Mouse (Mus musculus) kidney, postnatal 0 days (tissue): ENCODE results near the gene St7. TPM values are rescaled to one million over a fixed set of nuclear protein-coding genes. Genes with fewer than 3 reads are reported as not detected.

Experiments used
- ATAC-seq: fragments of 200-750 bp; cut with Nextera tagmentation; replicated peaks from 2 replicates; pipeline ENCODE4 v1.8.0; 2017; ENCODE audit warnings: low read depth, moderate number of reproducible peaks, moderate TSS enrichment, moderate library complexity; ENCODE audit not compliant: low FRiP score
- DNase-seq: peaks from one replicate; pipeline ENCODE4 v3.0.0-alpha.2; 2016; ENCODE audit warnings: low spot score
- H3K27ac ChIP-seq: fragments of 300-500 bp; sonication (generic); 2 replicates; pipeline ENCODE4 v1.5.1; 2014; ENCODE audit warnings: mild to moderate bottlenecking
- H3K27me3 ChIP-seq: fragments of 300-500 bp; sonication (generic); 2 replicates; pipeline ENCODE4 v1.6.1; 2014; ENCODE audit warnings: low read length, mixed read lengths; ENCODE audit not compliant: insufficient read depth
- H3K36me3 ChIP-seq: fragments of 300-500 bp; sonication (generic); 2 replicates; pipeline ENCODE4 v1.6.1; 2014; ENCODE audit warnings: low read length, mixed read lengths; ENCODE audit not compliant: insufficient read depth
- H3K4me1 ChIP-seq: fragments of 300-500 bp; sonication (generic); replicated peaks from 2 replicates; pipeline ENCODE4 v1.6.1; 2014; ENCODE audit warnings: antibody characterized with exemption, low read length, mixed read lengths; ENCODE audit not compliant: insufficient read depth
- H3K4me2 ChIP-seq: fragments of 300-500 bp; sonication (generic); 2 replicates; pipeline ENCODE4 v1.6.1; 2014; ENCODE audit warnings: mild to moderate bottlenecking, low read length, moderate library complexity, mixed read lengths
- H3K4me3 ChIP-seq: fragments of 300-500 bp; sonication (generic); replicated peaks from 2 replicates; pipeline ENCODE4 v1.5.1; 2014; ENCODE audit warnings: low read depth, low read length
- H3K9ac ChIP-seq: fragments of 300-500 bp; sonication (generic); 2 replicates; pipeline ENCODE4 v1.6.1; 2014; ENCODE audit warnings: low read depth, low read length
- H3K9me3 ChIP-seq: fragments of 300-500 bp; sonication (generic); replicated peaks from 2 replicates; pipeline ENCODE4 v1.6.1; 2016; ENCODE audit warnings: low read length, inconsistent platforms, mixed read lengths
- CTCF ChIP-seq: IDR thresholded peaks from 2 replicates; pipeline ENCODE4 v1.5.1; 2016; ENCODE audit warnings: antibody characterized with exemption, low read depth, mild to moderate bottlenecking, moderate library complexity
- WGBS: fragments of 180-500 bp; shearing (Covaris S2); extraction: QIAGEN DNeasy Blood & Tissue Kit; methylation state at CpG from one replicate; pipeline ENCODE4 v1.1.7; 2014; 5-methylcytosine and 5-hydroxymethylcytosine counted together
- polyA plus RNA-seq: library from polyadenylated mRNA; unstranded; fragments of >200 nt; fragmentation: Nextera tagmentation; extraction: Ambion mirVana; gene quantifications from 2 replicates; pipeline ENCODE4 v1.2.1, GENCODE M21; 2015

The St7 gene
- polyA plus RNA-seq, 1 experiment from 2014 or later, result 18.4 TPM

- DNase-seq (no peak), ATAC-seq (no peak)
- H3K36me3 ChIP-seq, result peaks cover 28% of the 10 kb centered on the region; the same call in 1 of the 2 replicates
- H3K4me1 ChIP-seq, result no peaks in the 10 kb centered on the region
- TF ChIP-seq CTCF, result no peak
- H3K27ac ChIP-seq, result no peak overlapping the region
- no peak overlapping the region for H3K9ac ChIP-seq
- no peak overlapping the region for H3K4me2 ChIP-seq
- WGBS, result 90% methylated on average over 3 of the region's 3 CpGs
- no peaks in the 10 kb centered on the region for H3K9me3 ChIP-seq
- no peak overlapping the region for H3K4me3 ChIP-seq
- H3K27me3 ChIP-seq, result no peaks in the 10 kb centered on the region
These were observed 24.9 kb upstream of the St7 start for GRCm38 (mm10) chr6:17667813-17668212.

DNA sequence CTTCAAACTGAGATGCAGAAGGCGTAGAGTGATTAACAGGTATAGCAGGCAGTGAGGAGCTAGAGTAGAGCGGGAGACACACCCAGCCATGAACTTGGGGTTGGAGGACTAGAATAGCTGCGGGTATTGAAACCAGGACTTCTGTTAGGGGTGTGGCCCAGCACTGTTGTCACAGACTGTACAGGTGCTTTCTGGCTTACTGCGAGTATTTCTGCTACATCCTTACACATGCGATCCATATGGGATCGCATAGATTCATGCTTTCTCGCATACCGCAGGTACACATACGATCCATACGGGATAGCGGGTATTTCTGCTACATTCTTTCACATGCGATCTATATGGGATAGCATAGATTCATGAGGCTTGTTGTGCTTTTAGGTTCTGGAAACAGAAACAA lies 24.4 kb upstream of the St7 start:
- Histone ChIP-seq H3K27me3 (no peaks in the 10 kb centered on the region), H3K4me3 (no peak overlapping the region), H3K4me2 (no peak overlapping the region), H3K4me1 (no peaks in the 10 kb centered on the region), H3K9ac (no peak overlapping the region), H3K9me3 (no peaks in the 10 kb centered on the region), H3K36me3 (peaks cover 23% of the 10 kb centered on the region; the same call in 1 of the 2 replicates), H3K27ac (no peak overlapping the region)
- no peak for DNase-seq
- peak; percentile 29; the same call in 1 of the 2 replicates for ATAC-seq
- WGBS, result 97% methylated on average over 12 of the region's 12 CpGs
- no peak for TF ChIP-seq CTCF

DNA sequence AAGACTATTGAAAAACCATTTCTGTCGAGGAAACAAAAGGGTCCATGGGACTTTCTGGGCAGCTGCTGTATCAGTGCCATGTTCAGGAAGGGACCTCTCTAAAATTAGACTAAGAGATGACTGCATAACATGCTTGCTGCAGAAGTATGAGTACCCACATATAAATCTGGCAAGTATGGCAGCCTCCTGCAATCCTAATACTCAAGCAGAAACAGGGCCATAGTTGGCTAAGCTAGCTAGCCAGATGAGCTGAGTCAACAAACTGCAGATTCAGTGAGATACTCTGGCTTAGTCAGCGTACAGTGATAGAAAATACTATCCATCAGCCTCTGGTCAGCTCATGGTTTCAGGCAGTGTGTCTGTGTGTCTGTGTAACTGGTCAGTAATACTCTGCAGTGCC lies 22.9 kb upstream of the St7 start:
- TF ChIP-seq CTCF, result no peak
- 88% methylated on average over 2 of the region's 2 CpGs for WGBS
- Histone ChIP-seq H3K4me2 (no peak overlapping the region), H3K36me3 (peaks cover 22% of the 10 kb centered on the region; the same call in 1 of the 2 replicates), H3K9me3 (no peaks in the 10 kb centered on the region), H3K4me1 (no peaks in the 10 kb centered on the region), H3K27ac (no peak overlapping the region), H3K4me3 (no peak overlapping the region), H3K27me3 (no peaks in the 10 kb centered on the region), H3K9ac (no peak overlapping the region)
- ATAC-seq (no peak), DNase-seq (no peak)

GRCm38 (mm10) chr6:17675019-17675756 lies 17.5 kb upstream of the St7 start:
- H3K36me3 ChIP-seq, result no peaks in the 10 kb centered on the region
- TF ChIP-seq CTCF, result peak; percentile 96
- H3K4me3 ChIP-seq, result no peak overlapping the region
- no peak for ATAC-seq
- WGBS, result 21% methylated on average over 12 of the region's 12 CpGs
- no peak overlapping the region; the same call in 1 of the 2 replicates for H3K4me2 ChIP-seq
- H3K4me1 ChIP-seq, result no peaks in the 10 kb centered on the region
- H3K9ac ChIP-seq, result no peak overlapping the region
- no peak overlapping the region for H3K27ac ChIP-seq
- no peaks in the 10 kb centered on the region for H3K27me3 ChIP-seq
- H3K9me3 ChIP-seq, result no peaks in the 10 kb centered on the region
- peak; percentile 81 for DNase-seq

- WGBS, result 71% methylated on average over 2 of the region's 2 CpGs
- H3K4me2 ChIP-seq, result no peak overlapping the region
- no peak for DNase-seq
- no peaks in the 10 kb centered on the region for H3K4me1 ChIP-seq
- no peaks in the 10 kb centered on the region for H3K36me3 ChIP-seq
- H3K27ac ChIP-seq, result no peak overlapping the region
- H3K9me3 ChIP-seq, result no peaks in the 10 kb centered on the region
- ATAC-seq, result no peak
- no peaks in the 10 kb centered on the region for H3K27me3 ChIP-seq
- no peak overlapping the region for H3K4me3 ChIP-seq
- no peak for TF ChIP-seq CTCF
- H3K9ac ChIP-seq, result no peak overlapping the region
These were observed 15.7 kb upstream of the St7 start for GRCm38 (mm10) chr6:17677008-17677407.

DNA sequence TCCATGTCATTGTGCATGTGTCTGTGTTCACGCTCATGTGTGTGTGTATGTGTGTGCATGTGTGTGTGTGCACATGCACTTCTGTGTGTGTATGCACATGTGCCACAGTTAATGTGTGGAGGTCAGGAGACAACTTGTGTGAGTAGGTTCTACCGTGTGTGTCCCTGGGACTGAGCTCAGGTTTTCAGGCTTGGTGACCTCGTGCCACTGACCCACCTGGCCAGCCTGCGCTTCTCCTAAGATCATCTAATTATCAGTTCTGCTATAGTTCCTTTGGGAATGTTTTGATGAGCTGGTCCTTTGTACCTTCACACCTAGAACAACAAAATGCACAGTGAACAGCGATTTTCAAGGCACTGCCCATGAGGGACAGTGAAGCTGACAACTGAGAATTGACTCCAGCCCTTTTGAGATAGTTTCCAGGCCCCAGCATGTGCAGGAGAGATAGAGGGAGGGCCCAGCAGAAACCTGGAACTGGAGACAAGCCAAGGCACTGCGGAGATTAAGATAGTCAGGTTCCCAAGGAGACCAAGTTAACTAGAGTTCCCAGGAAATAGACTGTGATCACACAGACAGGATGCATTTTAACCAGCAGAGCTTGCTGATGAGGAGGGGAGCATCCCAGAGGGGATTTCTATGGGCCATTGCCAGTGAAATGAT lies 12.3 kb upstream of the St7 start:
- Histone ChIP-seq H3K27me3 (no peaks in the 10 kb centered on the region), H3K9me3 (no peaks in the 10 kb centered on the region), H3K4me3 (no peak overlapping the region), H3K4me2 (no peak overlapping the region), H3K27ac (no peak overlapping the region), H3K9ac (no peak overlapping the region), H3K36me3 (no peaks in the 10 kb centered on the region), H3K4me1 (no peaks in the 10 kb centered on the region)
- no peak for TF ChIP-seq CTCF
- DNase-seq (no peak), ATAC-seq (no peak)
- 78% methylated on average over 6 of the region's 6 CpGs for WGBS
